Mouse (Mus musculus): Measurements from ENCODE around the gene Srp9.

DNA sequence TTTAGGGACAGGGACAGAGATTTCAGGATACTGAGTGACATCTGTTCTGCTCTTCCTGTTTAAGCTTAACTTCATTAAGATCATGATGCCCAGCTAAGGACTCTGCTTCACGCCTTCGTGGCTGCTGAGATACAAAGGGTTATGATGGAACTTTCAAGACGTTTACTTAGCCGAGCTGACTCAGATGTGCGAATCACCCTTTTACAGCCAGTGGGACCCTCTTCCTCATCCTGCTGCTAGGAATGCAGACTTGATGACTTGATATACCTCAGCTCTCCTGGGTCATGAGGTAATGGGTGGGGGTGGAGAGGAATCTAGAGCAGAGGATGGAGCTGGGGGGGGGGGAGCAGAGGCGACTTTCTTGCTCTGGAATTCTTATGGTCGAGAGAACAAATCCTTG, 33.3 kb upstream of the Srp9 start:
- TF ChIP-seq CTCF (IDR thresholded peaks at IDR 0.05) (no peak), POLR2A (IDR thresholded peaks at IDR 0.05; ENCODE audit: insufficient read depth, low read depth, low read length) (no peak)

Measured in heart, adult 2 months (tissue).